Mouse (Mus musculus) embryonic fibroblast, embryonic 13.5 days (primary cell): ENCODE results near the gene Adam26b.
"Not testable (repeated sequence)": the region's sequence is repeated elsewhere in the genome, so short reads cannot be mapped to it uniquely, and the experiment has no call there.

Source experiments
- CTCF ChIP-seq: IDR thresholded peaks from 2 replicates; pipeline ENCODE4 v1.5.1; 2011; ENCODE audit warnings: mild to moderate bottlenecking, control low read depth, low read length, moderate library complexity, borderline replicate concordance; ENCODE audit not compliant: insufficient read depth
- POLR2A ChIP-seq: IDR thresholded peaks from 2 replicates; pipeline ENCODE4 v1.6.1; 2011; ENCODE audit warnings: low read depth, mild to moderate bottlenecking, control low read depth, low read length, moderate library complexity

DNA sequence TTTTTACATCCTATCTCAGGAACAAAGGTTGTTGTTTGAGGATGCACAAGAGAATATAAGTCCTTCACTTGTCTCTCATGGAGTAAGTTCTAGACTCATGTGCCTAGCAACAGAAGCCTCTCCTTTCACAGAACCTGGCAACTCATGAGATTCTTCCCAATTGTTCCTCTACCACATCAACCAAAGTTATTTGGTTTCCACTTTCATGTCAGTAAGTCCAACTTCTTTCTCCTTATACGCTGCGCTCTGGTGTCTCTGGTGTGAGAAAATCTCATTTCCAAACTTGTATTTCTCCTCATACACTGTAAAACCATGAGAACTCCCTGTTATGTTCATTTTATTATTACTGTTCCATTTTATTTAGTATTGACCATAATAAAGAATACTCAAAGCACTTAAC, 48.7 kb upstream of the Adam26b start, which contains the start of gene Adam26a:
- TF ChIP-seq CTCF, POLR2A: not testable (repeated sequence)
